Mouse (Mus musculus) heart, embryonic 13.5 days (tissue): ENCODE measurements at regions not wholly inside any gene's neighbourhood (a gene's known extent, or its start where the extent isn't known, plus 50 kb on each side); places are given as distances from the start of the nearest gene placed in this dataset.

ENCODE experiments used
- ATAC-seq: fragments of 200-750 bp; cut with Nextera tagmentation; 2 replicates; pipeline ENCODE4 v1.8.0; 2017; ENCODE audit warnings: moderate TSS enrichment; ENCODE audit not compliant: insufficient number of reproducible peaks, low FRiP score, low TSS enrichment; ENCODE audit errors: extremely low read depth
- H3K27ac ChIP-seq: fragments of 300-500 bp; sonication (generic); replicated peaks from 2 replicates; pipeline ENCODE4 v1.5.1; 2015; ENCODE audit warnings: moderate library complexity, mild to moderate bottlenecking, inconsistent platforms
- H3K27me3 ChIP-seq: fragments of 300-500 bp; sonication (generic); replicated peaks from 2 replicates; pipeline ENCODE4 v1.6.1; 2015; ENCODE audit warnings: mild to moderate bottlenecking, inconsistent platforms
- H3K36me3 ChIP-seq: fragments of 300-500 bp; sonication (generic); 2 replicates; pipeline ENCODE4 v1.6.1; 2015; ENCODE audit warnings: mild to moderate bottlenecking, inconsistent platforms
- H3K4me1 ChIP-seq: fragments of 300-500 bp; sonication (generic); 2 replicates; pipeline ENCODE4 v1.6.1; 2015; ENCODE audit warnings: inconsistent platforms
- H3K4me2 ChIP-seq: fragments of 300-500 bp; sonication (generic); 2 replicates; pipeline ENCODE4 v1.6.1; 2015; ENCODE audit warnings: inconsistent platforms, mild to moderate bottlenecking, moderate library complexity
- H3K4me3 ChIP-seq: fragments of 300-500 bp; sonication (generic); 2 replicates; pipeline ENCODE4 v1.5.1; 2015; ENCODE audit warnings: moderate library complexity, mild to moderate bottlenecking, inconsistent platforms
- H3K9ac ChIP-seq: fragments of 300-500 bp; sonication (generic); 2 replicates; pipeline ENCODE4 v1.6.1; 2015; ENCODE audit warnings: inconsistent platforms, mild to moderate bottlenecking, moderate library complexity
- H3K9me3 ChIP-seq: fragments of 300-500 bp; sonication (generic); 2 replicates; pipeline ENCODE4 v1.6.1; 2016; ENCODE audit warnings: inconsistent platforms
- WGBS: fragments of 180-500 bp; shearing (Covaris S2); methylation state at CpG from one replicate; pipeline ENCODE4 v1.1.7; 2015; ENCODE audit warnings: mixed read lengths; 5-methylcytosine and 5-hydroxymethylcytosine counted together

- 77% methylated on average over 1 of the region's 1 CpGs for WGBS
- H3K4me2 ChIP-seq: no peak overlapping the region
- peaks cover 7% of the 10 kb centered on the region; the same call in 1 of the 2 replicates for H3K27me3 ChIP-seq
- 0 out of 2 replicates have a peak, but pooled peaks cover 4% of the 10 kb centered on the region for H3K9me3 ChIP-seq
- no peak overlapping the region for H3K9ac ChIP-seq
- ATAC-seq: no peak
- H3K36me3 ChIP-seq: no peaks in the 10 kb centered on the region
- H3K4me1 ChIP-seq: peaks cover 17% of the 10 kb centered on the region
- H3K27ac ChIP-seq: no peak overlapping the region
- no peak overlapping the region for H3K4me3 ChIP-seq
Measured at GRCm38 (mm10) chr13:52278831-52279230, 252.2 kb downstream of the Diras2 start.

DNA sequence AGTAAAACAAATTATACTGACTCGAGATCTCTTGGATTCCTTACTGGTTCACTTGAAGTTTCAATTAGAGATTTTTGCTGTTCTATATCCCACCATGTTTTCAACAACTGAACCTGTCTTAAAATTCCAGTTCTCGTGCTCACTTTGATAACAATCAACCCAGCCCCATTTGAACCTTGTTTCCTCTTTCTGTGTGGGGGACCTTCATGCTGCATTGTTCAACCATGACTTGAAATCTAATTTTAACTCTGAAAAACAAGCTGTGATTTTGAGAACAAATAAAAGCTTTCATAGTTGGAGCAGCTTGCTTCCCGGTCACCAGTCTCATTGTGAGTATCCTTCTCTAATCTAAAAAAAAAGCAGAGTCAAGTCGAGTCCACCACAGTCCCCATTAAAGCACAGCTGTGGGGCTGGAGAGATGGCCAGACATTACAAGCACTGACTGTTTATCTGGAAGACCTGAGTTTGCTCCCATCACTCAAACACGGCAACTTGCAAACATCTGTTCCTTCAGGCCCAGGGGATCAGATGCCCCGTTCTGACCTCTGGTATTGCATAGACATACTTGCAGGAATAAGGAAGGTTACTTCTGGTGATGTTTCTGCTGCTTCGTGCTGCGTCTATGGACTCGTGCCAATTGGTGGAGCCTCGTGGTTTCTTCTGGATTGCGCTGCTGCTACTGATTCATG lies 251.7 kb downstream of the Diras2 start:
- H3K36me3 ChIP-seq: no peaks in the 10 kb centered on the region
- no peak overlapping the region for H3K4me2 ChIP-seq
- no peak overlapping the region for H3K27ac ChIP-seq
- WGBS: 64% methylated on average over 11 of the region's 11 CpGs
- 0 out of 2 replicates have a peak, but pooled peaks cover 4% of the 10 kb centered on the region for H3K9me3 ChIP-seq
- no peak overlapping the region for H3K4me3 ChIP-seq
- ATAC-seq: no peak
- peaks cover 23% of the 10 kb centered on the region for H3K4me1 ChIP-seq
- H3K27me3 ChIP-seq: peaks cover 1% of the 10 kb centered on the region; the same call in 1 of the 2 replicates
- H3K9ac ChIP-seq: no peak overlapping the region

- 82% methylated on average over 5 of the region's 5 CpGs for WGBS
- ATAC-seq: no peak
- H3K4me3 ChIP-seq: no peak overlapping the region
- H3K9me3 ChIP-seq: 0 out of 2 replicates have a peak, but pooled peaks cover 4% of the 10 kb centered on the region
- H3K9ac ChIP-seq: no peak overlapping the region
- no peak overlapping the region for H3K27ac ChIP-seq
- H3K27me3 ChIP-seq: no peaks in the 10 kb centered on the region
- H3K4me1 ChIP-seq: peaks cover 27% of the 10 kb centered on the region
- no peaks in the 10 kb centered on the region for H3K36me3 ChIP-seq
- no peak overlapping the region for H3K4me2 ChIP-seq
Measured at GRCm38 (mm10) chr13:52279970-52280348, 251.1 kb downstream of the Diras2 start.

DNA sequence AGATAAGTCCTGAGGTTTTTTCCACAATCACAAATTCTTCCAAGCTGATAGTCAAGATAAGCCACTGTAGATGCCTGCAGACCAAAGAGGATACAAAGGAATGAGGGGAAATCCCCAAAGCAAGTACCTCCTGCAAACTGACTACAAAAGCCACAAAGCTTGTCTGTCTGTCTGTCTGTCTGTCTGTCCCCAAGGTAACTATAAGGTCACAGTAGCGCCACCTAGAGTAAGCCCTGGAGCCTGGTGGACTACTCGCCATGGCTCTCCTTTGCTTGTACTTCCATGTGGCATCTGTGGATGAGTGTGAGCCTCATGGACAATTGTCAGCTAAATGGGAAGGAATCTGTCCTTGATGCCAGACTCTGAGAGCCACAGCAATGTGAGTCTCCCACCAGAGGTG lies 249.8 kb downstream of the Diras2 start:
- H3K36me3 ChIP-seq: no peaks in the 10 kb centered on the region
- H3K4me3 ChIP-seq: no peak overlapping the region
- no peak overlapping the region for H3K27ac ChIP-seq
- H3K4me1 ChIP-seq: peaks cover 22% of the 10 kb centered on the region
- no peak overlapping the region for H3K4me2 ChIP-seq
- 71% methylated on average over 2 of the region's 2 CpGs for WGBS
- no peaks in the 10 kb centered on the region for H3K27me3 ChIP-seq
- no peak overlapping the region for H3K9ac ChIP-seq
- 0 out of 2 replicates have a peak, but pooled peaks cover 4% of the 10 kb centered on the region for H3K9me3 ChIP-seq
- no peak for ATAC-seq

DNA sequence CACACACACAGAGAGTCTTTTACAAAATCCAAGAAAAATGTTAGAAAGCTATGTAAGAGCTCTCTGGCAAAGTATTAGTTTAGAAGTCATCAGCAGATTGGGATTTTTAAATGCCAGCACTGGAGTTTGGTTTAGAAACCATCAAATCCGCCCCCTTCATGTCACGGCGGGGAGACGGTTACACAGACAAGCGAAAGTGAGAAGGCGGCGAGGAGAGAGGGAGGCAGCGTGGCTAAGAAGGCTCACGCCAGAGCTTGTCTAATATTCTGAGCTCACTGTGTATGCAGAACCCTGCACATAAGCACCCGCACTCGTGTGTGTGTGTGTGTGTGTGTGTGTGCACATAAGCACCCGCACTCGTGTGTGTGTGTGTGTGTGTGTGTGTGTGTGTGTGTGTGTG lies 248.6 kb downstream of the Diras2 start:
- WGBS: 75% methylated on average over 11 of the region's 13 CpGs
- no peak overlapping the region for H3K27ac ChIP-seq

GRCm38 (mm10) chr13:52283456-52283855 lies 247.6 kb downstream of the Diras2 start:
- peak overlapping the region; percentile 74 for H3K27ac ChIP-seq
- 18% methylated on average over 11 of the region's 11 CpGs for WGBS
- peak overlapping the region; percentile 26 for H3K4me2 ChIP-seq

More for the DNA sequence above, 248.6 kb downstream of the Diras2 start:
- Histone ChIP-seq H3K36me3 (no peaks in the 10 kb centered on the region), H3K4me2 (no peak overlapping the region), H3K4me3 (no peak overlapping the region), H3K27me3 (no peaks in the 10 kb centered on the region), H3K9ac (no peak overlapping the region), H3K4me1 (peaks cover 22% of the 10 kb centered on the region), H3K9me3 (0 out of 2 replicates have a peak, but pooled peaks cover 4% of the 10 kb centered on the region)
- no peak for ATAC-seq

DNA sequence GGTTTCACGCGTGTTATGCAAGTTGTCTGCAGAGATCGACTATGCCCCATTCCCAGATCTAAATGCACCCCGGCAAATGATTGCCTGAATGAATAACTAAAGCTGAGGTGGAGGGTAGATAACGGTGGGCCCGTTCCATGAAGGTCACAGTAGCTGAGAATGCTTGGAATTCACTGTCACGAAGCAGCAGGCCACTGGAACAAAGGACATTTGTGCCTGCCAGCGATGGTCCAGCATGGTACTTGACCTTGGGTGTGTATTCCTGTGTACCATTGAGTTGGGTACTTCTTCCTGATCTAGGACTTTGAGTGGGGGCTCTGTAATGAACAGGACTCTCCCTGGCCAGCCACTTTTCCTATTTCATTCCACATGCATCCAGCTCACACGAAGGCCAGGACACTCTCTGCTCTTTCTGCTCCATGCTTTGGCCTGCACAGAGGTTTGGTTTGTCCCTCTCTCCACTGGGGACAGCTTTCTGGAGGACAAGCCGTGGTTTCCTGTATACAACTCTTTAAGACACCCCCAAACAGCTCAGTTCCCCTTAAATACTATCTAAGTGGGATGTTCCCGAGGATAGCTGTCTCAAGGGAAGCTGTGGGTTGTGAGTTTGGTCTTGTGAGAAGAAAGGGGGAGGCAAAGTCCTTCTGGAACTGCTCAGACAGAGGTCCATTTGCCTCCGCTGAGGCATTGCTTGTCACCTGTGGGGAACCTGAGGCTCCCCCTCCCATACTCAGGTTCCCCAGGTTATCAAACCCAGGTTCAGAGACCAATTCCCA lies 246.9 kb downstream of the Diras2 start:
- Histone ChIP-seq H3K4me1 (peaks cover 22% of the 10 kb centered on the region), H3K27me3 (no peaks in the 10 kb centered on the region), H3K9me3 (0 out of 2 replicates have a peak, but pooled peaks cover 4% of the 10 kb centered on the region), H3K36me3 (no peaks in the 10 kb centered on the region), H3K27ac (peak overlapping the region; percentile 74), H3K4me3 (no peak overlapping the region), H3K4me2 (peak overlapping the region; percentile 26), H3K9ac (no peak overlapping the region)
- no peak for ATAC-seq
- WGBS: 53% methylated on average over 12 of the region's 12 CpGs

More at GRCm38 (mm10) chr13:52283456-52283855, 247.6 kb downstream of the Diras2 start:
- Histone ChIP-seq H3K9ac (no peak overlapping the region), H3K4me1 (peaks cover 22% of the 10 kb centered on the region), H3K4me3 (no peak overlapping the region), H3K36me3 (no peaks in the 10 kb centered on the region), H3K9me3 (0 out of 2 replicates have a peak, but pooled peaks cover 4% of the 10 kb centered on the region), H3K27me3 (no peaks in the 10 kb centered on the region)
- ATAC-seq: peak; percentile 70

DNA sequence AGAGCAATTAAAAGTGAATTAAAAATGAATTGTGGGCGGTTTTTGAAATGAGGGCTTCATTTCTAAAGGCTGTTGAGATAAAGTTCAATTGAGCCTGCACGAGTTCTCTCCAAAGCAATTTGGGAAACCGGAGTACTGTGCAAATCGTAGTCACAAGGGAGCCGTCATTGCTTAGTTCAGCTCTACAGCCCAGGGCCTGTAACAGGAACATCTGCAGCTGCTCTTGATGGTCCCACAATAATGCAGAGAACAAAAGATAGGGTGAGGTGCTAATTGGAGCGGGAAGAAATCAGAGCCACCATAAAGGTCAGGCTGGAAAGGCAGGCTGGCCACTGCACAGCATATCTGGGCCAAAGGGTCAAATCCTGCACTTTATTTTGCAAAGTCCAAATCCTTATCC lies 242.7 kb downstream of the Diras2 start:
- Histone ChIP-seq H3K4me2 (no peak overlapping the region), H3K9ac (no peak overlapping the region), H3K36me3 (no peaks in the 10 kb centered on the region), H3K27me3 (no peaks in the 10 kb centered on the region), H3K27ac (no peak overlapping the region), H3K4me1 (peaks cover 14% of the 10 kb centered on the region), H3K4me3 (no peak overlapping the region), H3K9me3 (no peaks in the 10 kb centered on the region)
- WGBS: 67% methylated on average over 6 of the region's 6 CpGs
- no peak for ATAC-seq

- H3K9ac ChIP-seq: no peak overlapping the region
- no peaks in the 10 kb centered on the region for H3K36me3 ChIP-seq
- no peak overlapping the region for H3K4me2 ChIP-seq
- no peaks in the 10 kb centered on the region for H3K27me3 ChIP-seq
- H3K9me3 ChIP-seq: no peaks in the 10 kb centered on the region
- H3K4me1 ChIP-seq: no peaks in the 10 kb centered on the region
- no peak overlapping the region for H3K4me3 ChIP-seq
- ATAC-seq: no peak
- no peak overlapping the region for H3K27ac ChIP-seq
- 86% methylated on average over 15 of the region's 15 CpGs for WGBS
Measured at GRCm38 (mm10) chr13:52295847-52296246, 235.2 kb downstream of the Diras2 start.

- no peak for ATAC-seq
- H3K9ac ChIP-seq: no peak overlapping the region
- WGBS: 75% methylated on average over 9 of the region's 9 CpGs
Measured at GRCm38 (mm10) chr13:52296541-52297276, 234.4 kb downstream of the Diras2 start.

DNA sequence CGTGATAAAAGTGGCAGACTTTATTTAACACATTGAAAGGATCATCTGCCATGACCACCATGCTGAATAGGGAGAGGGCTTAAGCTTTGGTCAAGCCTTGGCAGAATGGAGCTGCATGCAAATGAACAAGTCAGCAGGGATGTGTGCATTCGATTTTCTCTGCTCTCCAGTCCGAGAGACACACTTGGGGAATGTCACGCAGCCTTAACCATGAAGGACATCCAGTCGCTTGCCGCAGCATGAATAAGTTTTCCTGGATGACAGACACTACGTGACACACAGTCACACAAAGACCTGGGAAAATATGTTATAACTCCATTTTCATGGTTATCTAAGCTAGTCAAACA lies 233.8 kb downstream of the Diras2 start:
- H3K4me1 ChIP-seq: no peaks in the 10 kb centered on the region
- no peak overlapping the region for H3K27ac ChIP-seq
- no peaks in the 10 kb centered on the region for H3K9me3 ChIP-seq
- no peaks in the 10 kb centered on the region for H3K27me3 ChIP-seq
- no peak for ATAC-seq
- no peaks in the 10 kb centered on the region for H3K36me3 ChIP-seq
- whole genome bisulfite sequencing: 83% methylated on average over 7 of the region's 7 CpGs
- H3K4me2 ChIP-seq: no peak overlapping the region
- H3K4me3 ChIP-seq: no peak overlapping the region
- H3K9ac ChIP-seq: no peak overlapping the region

More at GRCm38 (mm10) chr13:52296541-52297276, 234.4 kb downstream of the Diras2 start:
- Histone ChIP-seq H3K27ac (no peak overlapping the region), H3K9me3 (no peaks in the 10 kb centered on the region), H3K4me1 (no peaks in the 10 kb centered on the region), H3K4me2 (no peak overlapping the region), H3K27me3 (no peaks in the 10 kb centered on the region), H3K4me3 (no peak overlapping the region), H3K36me3 (no peaks in the 10 kb centered on the region)
